Mouse (Mus musculus) lung, embryonic 15.5 days (tissue): ENCODE measurements around the gene Synpr. TPM values are rescaled to one million over a fixed set of nuclear protein-coding genes. Genes with fewer than 3 reads are reported as not detected.

Experiments
- ATAC-seq: fragments of 200-750 bp; cut with Nextera tagmentation; 2 replicates; pipeline ENCODE4 v1.8.0; 2017; ENCODE audit warnings: moderate number of reproducible peaks, borderline replicate concordance; ENCODE audit not compliant: low FRiP score, low TSS enrichment; ENCODE audit errors: extremely low read depth
- H3K27ac ChIP-seq: fragments of 300-500 bp; sonication (generic); 2 replicates; pipeline ENCODE4 v1.5.1; 2015; ENCODE audit warnings: moderate library complexity, mild to moderate bottlenecking, inconsistent platforms
- H3K27me3 ChIP-seq: fragments of 300-500 bp; sonication (generic); 2 replicates; pipeline ENCODE4 v1.6.1; 2015; ENCODE audit warnings: inconsistent platforms
- H3K36me3 ChIP-seq: fragments of 300-500 bp; sonication (generic); 2 replicates; pipeline ENCODE4 v1.6.1; 2015; ENCODE audit warnings: inconsistent platforms
- H3K4me1 ChIP-seq: fragments of 300-500 bp; sonication (generic); 2 replicates; pipeline ENCODE4 v1.6.1; 2015; ENCODE audit warnings: inconsistent platforms
- H3K4me2 ChIP-seq: fragments of 300-500 bp; sonication (generic); 2 replicates; pipeline ENCODE4 v1.6.1; 2015; ENCODE audit warnings: inconsistent platforms, mild to moderate bottlenecking, moderate library complexity
- H3K4me3 ChIP-seq: fragments of 300-500 bp; sonication (generic); 2 replicates; pipeline ENCODE4 v1.5.1; 2015; ENCODE audit warnings: mild to moderate bottlenecking, inconsistent platforms
- H3K9ac ChIP-seq: fragments of 300-500 bp; sonication (generic); 2 replicates; pipeline ENCODE4 v1.6.1; 2015; ENCODE audit warnings: inconsistent platforms
- H3K9me3 ChIP-seq: fragments of 300-500 bp; sonication (generic); 2 replicates; pipeline ENCODE4 v1.6.1; 2016; ENCODE audit warnings: inconsistent platforms
- WGBS: fragments of 180-500 bp; shearing (Covaris S2); methylation state at CpG from one replicate; pipeline ENCODE4 v1.1.7; 2015; 5-methylcytosine and 5-hydroxymethylcytosine counted together
- polyA plus RNA-seq: library from polyadenylated mRNA; unstranded; fragments of >200 nt; fragmentation: Nextera tagmentation; extraction: Ambion mirVana; gene quantifications from 2 replicates; pipeline ENCODE4 v1.2.1, GENCODE M21; 2015

Synpr gene
- polyA plus RNA-seq, 1 experiment from 2014 or later: 2.1 TPM

GRCm38 (mm10) chr14:13357101-13357667 is 72.6 kb downstream of the Synpr start:
- H3K27me3 ChIP-seq: no peaks in the 10 kb centered on the region
- no peak for ATAC-seq
- 72% methylated on average over 5 of the region's 5 CpGs for WGBS
- H3K36me3 ChIP-seq: no peaks in the 10 kb centered on the region
- H3K9ac ChIP-seq: no peak overlapping the region
- H3K27ac ChIP-seq: no peak overlapping the region
- H3K9me3 ChIP-seq: no peaks in the 10 kb centered on the region
- no peak overlapping the region for H3K4me3 ChIP-seq
- H3K4me1 ChIP-seq: no peaks in the 10 kb centered on the region
- H3K4me2 ChIP-seq: no peak overlapping the region

- no peak overlapping the region for H3K4me2 ChIP-seq
- no peaks in the 10 kb centered on the region for H3K4me1 ChIP-seq
- ATAC-seq: no peak
- whole genome bisulfite sequencing: 62% methylated on average over 2 of the region's 2 CpGs
- H3K4me3 ChIP-seq: no peak overlapping the region
- H3K27me3 ChIP-seq: no peaks in the 10 kb centered on the region
- no peaks in the 10 kb centered on the region for H3K9me3 ChIP-seq
- no peak overlapping the region for H3K27ac ChIP-seq
- no peak overlapping the region for H3K9ac ChIP-seq
- no peaks in the 10 kb centered on the region for H3K36me3 ChIP-seq
Measured at GRCm38 (mm10) chr14:13358037-13358436, 73.5 kb downstream of the Synpr start.

- Histone ChIP-seq H3K9me3 (no peaks in the 10 kb centered on the region), H3K27ac (no peak overlapping the region), H3K27me3 (no peaks in the 10 kb centered on the region), H3K9ac (no peak overlapping the region), H3K36me3 (no peaks in the 10 kb centered on the region), H3K4me1 (no peaks in the 10 kb centered on the region), H3K4me2 (no peak overlapping the region), H3K4me3 (no peak overlapping the region)
- no peak for ATAC-seq
Measured at GRCm38 (mm10) chr14:13361184-13361583, 76.6 kb downstream of the Synpr start.

GRCm38 (mm10) chr14:13361642-13362041 is 77.1 kb downstream of the Synpr start:
- Histone ChIP-seq H3K4me1 (no peaks in the 10 kb centered on the region), H3K27ac (no peak overlapping the region), H3K36me3 (no peaks in the 10 kb centered on the region), H3K9ac (no peak overlapping the region), H3K9me3 (no peaks in the 10 kb centered on the region), H3K4me2 (no peak overlapping the region), H3K27me3 (no peaks in the 10 kb centered on the region), H3K4me3 (no peak overlapping the region)
- 89% methylated on average over 3 of the region's 3 CpGs for WGBS
- ATAC-seq: no peak

GRCm38 (mm10) chr14:13368309-13368708 is 83.7 kb downstream of the Synpr start:
- Histone ChIP-seq H3K9me3 (no peaks in the 10 kb centered on the region), H3K27me3 (no peaks in the 10 kb centered on the region), H3K4me2 (no peak overlapping the region), H3K27ac (no peak overlapping the region), H3K4me1 (no peaks in the 10 kb centered on the region), H3K4me3 (no peak overlapping the region), H3K36me3 (no peaks in the 10 kb centered on the region), H3K9ac (no peak overlapping the region)
- WGBS: 71% methylated on average over 3 of the region's 3 CpGs
- ATAC-seq: no peak

GRCm38 (mm10) chr14:13389081-13389480 is 104.5 kb downstream of the Synpr start:
- Histone ChIP-seq H3K9me3 (no peaks in the 10 kb centered on the region), H3K27ac (no peak overlapping the region), H3K27me3 (no peaks in the 10 kb centered on the region), H3K4me3 (no peak overlapping the region), H3K4me2 (no peak overlapping the region), H3K4me1 (no peaks in the 10 kb centered on the region), H3K36me3 (no peaks in the 10 kb centered on the region), H3K9ac (no peak overlapping the region)
- ATAC-seq: no peak
- WGBS: 71% methylated on average over 7 of the region's 7 CpGs

- Histone ChIP-seq H3K36me3 (no peaks in the 10 kb centered on the region), H3K27ac (no peak overlapping the region), H3K4me3 (no peak overlapping the region), H3K4me2 (no peak overlapping the region), H3K4me1 (no peaks in the 10 kb centered on the region), H3K9me3 (no peaks in the 10 kb centered on the region), H3K27me3 (no peaks in the 10 kb centered on the region), H3K9ac (no peak overlapping the region)
- no peak for ATAC-seq
- WGBS: 63% methylated on average over 5 of the region's 5 CpGs
Measured at GRCm38 (mm10) chr14:13389954-13390353, 105.4 kb downstream of the Synpr start.

GRCm38 (mm10) chr14:13399226-13400020 is 114.8 kb downstream of the Synpr start:
- H3K9me3 ChIP-seq: no peaks in the 10 kb centered on the region
- no peaks in the 10 kb centered on the region for H3K4me1 ChIP-seq
- no peak overlapping the region for H3K4me2 ChIP-seq
- H3K9ac ChIP-seq: no peak overlapping the region
- no peaks in the 10 kb centered on the region for H3K36me3 ChIP-seq
- ATAC-seq: no peak
- H3K27ac ChIP-seq: no peak overlapping the region
- no peaks in the 10 kb centered on the region for H3K27me3 ChIP-seq
- 29% methylated on average over 6 of the region's 6 CpGs for whole genome bisulfite sequencing
- no peak overlapping the region for H3K4me3 ChIP-seq

- Histone ChIP-seq H3K36me3 (no peaks in the 10 kb centered on the region), H3K4me3 (no peak overlapping the region), H3K27me3 (no peaks in the 10 kb centered on the region), H3K9ac (no peak overlapping the region), H3K4me1 (no peaks in the 10 kb centered on the region), H3K27ac (no peak overlapping the region), H3K9me3 (no peaks in the 10 kb centered on the region), H3K4me2 (no peak overlapping the region)
- 0 out of 2 replicates have a peak, but pooled peaks have one; percentile 11 for ATAC-seq
- 31% methylated on average over 1 of the region's 1 CpGs for WGBS
Measured at GRCm38 (mm10) chr14:13411636-13412035, 127.1 kb downstream of the Synpr start.

- no peak for ATAC-seq
- Histone ChIP-seq H3K4me3 (no peak overlapping the region), H3K4me1 (no peaks in the 10 kb centered on the region), H3K9ac (no peak overlapping the region), H3K36me3 (no peaks in the 10 kb centered on the region), H3K27me3 (no peaks in the 10 kb centered on the region), H3K4me2 (no peak overlapping the region), H3K27ac (no peak overlapping the region), H3K9me3 (no peaks in the 10 kb centered on the region)
- WGBS: 69% methylated on average over 6 of the region's 6 CpGs
Measured at GRCm38 (mm10) chr14:13440723-13441122, 156.1 kb downstream of the Synpr start.

GRCm38 (mm10) chr14:13444908-13445307 is 160.3 kb downstream of the Synpr start:
- no peaks in the 10 kb centered on the region for H3K36me3 ChIP-seq
- H3K4me3 ChIP-seq: no peak overlapping the region
- H3K27me3 ChIP-seq: no peaks in the 10 kb centered on the region
- H3K9me3 ChIP-seq: no peaks in the 10 kb centered on the region
- WGBS: 33% methylated on average over 2 of the region's 2 CpGs
- H3K4me2 ChIP-seq: no peak overlapping the region
- H3K4me1 ChIP-seq: no peaks in the 10 kb centered on the region
- ATAC-seq: no peak
- H3K27ac ChIP-seq: no peak overlapping the region
- H3K9ac ChIP-seq: no peak overlapping the region

- Histone ChIP-seq H3K4me2 (no peak overlapping the region), H3K27me3 (no peaks in the 10 kb centered on the region), H3K9ac (no peak overlapping the region), H3K4me3 (no peak overlapping the region), H3K36me3 (no peaks in the 10 kb centered on the region), H3K27ac (no peak overlapping the region), H3K4me1 (no peaks in the 10 kb centered on the region), H3K9me3 (no peaks in the 10 kb centered on the region)
- 28% methylated on average over 3 of the region's 3 CpGs for WGBS
- no peak for ATAC-seq
Measured at GRCm38 (mm10) chr14:13453461-13454204, 169.1 kb downstream of the Synpr start.
